Mouse (Mus musculus) intestine, embryonic 14.5 days (tissue): ENCODE data around the gene Ncbp1. TPM values are rescaled to one million over a fixed set of nuclear protein-coding genes. Genes with fewer than 3 reads are reported as not detected.
A peak's percentile ranks its signal among the peaks of the same experiment; 100 is the strongest.
"Not testable (repeated sequence)": the region's sequence is repeated elsewhere in the genome, so short reads cannot be mapped to it uniquely, and the experiment has no call there.

Experiments used
- ATAC-seq: fragments of 200-750 bp; cut with Nextera tagmentation; replicated peaks from 2 replicates; pipeline ENCODE4 v1.8.0; 2017; ENCODE audit warnings: low read depth, moderate number of reproducible peaks, moderate TSS enrichment, moderate library complexity; ENCODE audit not compliant: low FRiP score, low TSS enrichment
- DNase-seq: peaks from one replicate; pipeline ENCODE4 v3.0.0-alpha.2; 2018; ENCODE audit warnings: low spot score
- H3K27ac ChIP-seq: fragments of 300-500 bp; sonication (generic); 2 replicates; pipeline ENCODE4 v1.5.1; 2014; ENCODE audit warnings: low read depth, mild to moderate bottlenecking, control low read depth
- H3K27me3 ChIP-seq: fragments of 300-500 bp; sonication (generic); replicated peaks from 2 replicates; pipeline ENCODE4 v1.6.1; 2014; ENCODE audit warnings: low read length, control low read depth; ENCODE audit not compliant: control insufficient read depth, insufficient read depth
- H3K36me3 ChIP-seq: fragments of 300-500 bp; sonication (generic); 2 replicates; pipeline ENCODE4 v1.6.1; 2014; ENCODE audit warnings: low read length, control low read depth; ENCODE audit not compliant: control insufficient read depth, insufficient read depth
- H3K4me1 ChIP-seq: fragments of 300-500 bp; sonication (generic); replicated peaks from 2 replicates; pipeline ENCODE4 v1.6.1; 2014; ENCODE audit warnings: low read length, control low read depth, mixed read lengths; ENCODE audit not compliant: control insufficient read depth, insufficient read depth
- H3K4me2 ChIP-seq: fragments of 300-500 bp; sonication (generic); 2 replicates; pipeline ENCODE4 v1.6.1; 2014; ENCODE audit warnings: low read length
- H3K4me3 ChIP-seq: fragments of 300-500 bp; sonication (generic); 2 replicates; pipeline ENCODE4 v1.5.1; 2014; ENCODE audit warnings: low read depth, low read length, control low read depth, mixed read lengths
- H3K9ac ChIP-seq: fragments of 300-500 bp; sonication (generic); 2 replicates; pipeline ENCODE4 v1.6.1; 2014; ENCODE audit warnings: mild to moderate bottlenecking, low read length
- H3K9me3 ChIP-seq: fragments of 300-500 bp; sonication (generic); 2 replicates; pipeline ENCODE4 v1.6.1; 2016; ENCODE audit warnings: low read length, control low read depth; ENCODE audit not compliant: control insufficient read depth
- WGBS: fragments of 180-500 bp; shearing (Covaris S2); extraction: QIAGEN DNeasy Blood & Tissue Kit; methylation state at CpG from one replicate; pipeline ENCODE4 v1.1.7; 2014; 5-methylcytosine and 5-hydroxymethylcytosine counted together
- polyA plus RNA-seq: library from polyadenylated mRNA; unstranded; fragments of >200 nt; fragmentation: Nextera tagmentation; extraction: Ambion mirVana; gene quantifications from 2 replicates; pipeline ENCODE4 v1.2.1, GENCODE M21; 2014

Gene Ncbp1
- polyA plus RNA-seq, 1 experiment from 2014 or later = 77.6 TPM

- ATAC-seq (no peak), DNase-seq (no peak)
- H3K27ac ChIP-seq = no peak overlapping the region
- peaks cover 80% of the 10 kb centered on the region for H3K36me3 ChIP-seq
- H3K9ac ChIP-seq = no peak overlapping the region
- 46% methylated on average over 6 of the region's 6 CpGs for WGBS
- no peaks in the 10 kb centered on the region for H3K9me3 ChIP-seq
- no peaks in the 10 kb centered on the region for H3K27me3 ChIP-seq
- no peak overlapping the region for H3K4me2 ChIP-seq
- no peak overlapping the region for H3K4me3 ChIP-seq
- H3K4me1 ChIP-seq = no peaks in the 10 kb centered on the region
These were observed 42.8 kb downstream of the Ncbp1 start for GRCm38 (mm10) chr4:46181168-46181567.

GRCm38 (mm10) chr4:46182181-46182580 lies 43.8 kb downstream of the Ncbp1 start:
- peaks cover 76% of the 10 kb centered on the region for H3K36me3 ChIP-seq
- no peaks in the 10 kb centered on the region for H3K9me3 ChIP-seq
- H3K4me2 ChIP-seq = no peak overlapping the region
- DNase-seq (no peak), ATAC-seq (no peak)
- 84% methylated on average over 7 of the region's 7 CpGs for WGBS
- H3K9ac ChIP-seq = no peak overlapping the region
- no peaks in the 10 kb centered on the region for H3K27me3 ChIP-seq
- H3K4me3 ChIP-seq = no peak overlapping the region
- no peaks in the 10 kb centered on the region for H3K4me1 ChIP-seq
- no peak overlapping the region for H3K27ac ChIP-seq

GRCm38 (mm10) chr4:46185423-46185822 lies 47.0 kb downstream of the Ncbp1 start:
- Histone ChIP-seq H3K27me3 (no peaks in the 10 kb centered on the region), H3K36me3 (peaks cover 82% of the 10 kb centered on the region), H3K9ac (no peak overlapping the region), H3K4me3 (no peak overlapping the region), H3K4me1 (no peaks in the 10 kb centered on the region), H3K9me3 (no peaks in the 10 kb centered on the region), H3K4me2 (no peak overlapping the region), H3K27ac (no peak overlapping the region)
- WGBS = 58% methylated on average over 8 of the region's 8 CpGs
- ATAC-seq = no peak
- DNase-seq = no peak

GRCm38 (mm10) chr4:46185890-46186289 lies 47.5 kb downstream of the Ncbp1 start:
- Histone ChIP-seq H3K9me3 (no peaks in the 10 kb centered on the region), H3K4me2 (no peak overlapping the region), H3K4me3 (no peak overlapping the region), H3K27me3 (no peaks in the 10 kb centered on the region), H3K36me3 (peaks cover 82% of the 10 kb centered on the region), H3K4me1 (no peaks in the 10 kb centered on the region), H3K27ac (no peak overlapping the region), H3K9ac (no peak overlapping the region)
- 75% methylated on average over 9 of the region's 9 CpGs for WGBS
- DNase-seq (no peak), ATAC-seq (no peak)

GRCm38 (mm10) chr4:46186466-46186865 lies 48.1 kb downstream of the Ncbp1 start:
- DNase-seq (no peak), ATAC-seq (no peak)
- WGBS = 85% methylated on average over 3 of the region's 3 CpGs
- Histone ChIP-seq H3K9me3 (no peaks in the 10 kb centered on the region), H3K9ac (no peak overlapping the region), H3K27ac (no peak overlapping the region), H3K36me3 (peaks cover 82% of the 10 kb centered on the region), H3K4me3 (no peak overlapping the region), H3K4me1 (no peaks in the 10 kb centered on the region), H3K4me2 (no peak overlapping the region), H3K27me3 (no peaks in the 10 kb centered on the region)

- Histone ChIP-seq H3K36me3 (peaks cover 40% of the 10 kb centered on the region), H3K4me1 (peaks cover 16% of the 10 kb centered on the region)
- not testable (repeated sequence) for H3K27me3 ChIP-seq, ATAC-seq, H3K4me3 ChIP-seq, H3K27ac ChIP-seq, H3K9ac ChIP-seq, H3K9me3 ChIP-seq, H3K4me2 ChIP-seq, DNase-seq
These were observed 53.6 kb downstream of the Ncbp1 start for GRCm38 (mm10) chr4:46192011-46192410.

GRCm38 (mm10) chr4:46195781-46196487 lies 57.5 kb downstream of the Ncbp1 start, which contains the start of gene Xpa:
Gene Xpa, minus strand, starts transcription at chr4:46196311.
- DNase-seq = peak; percentile 96
- peak within 1 kb of the TSS; percentile 79 for H3K27ac ChIP-seq
- H3K9me3 ChIP-seq = no peaks in the 10 kb centered on the region
- peaks cover 7% of the 10 kb centered on the region for H3K36me3 ChIP-seq
- ATAC-seq = peak; percentile 93
- H3K27me3 ChIP-seq = no peaks in the 10 kb centered on the region
- H3K4me2 ChIP-seq = peak within 1 kb of the TSS; percentile 85
- peak within 1 kb of the TSS; percentile 73 for H3K4me3 ChIP-seq
- peak within 1 kb of the TSS; percentile 85 for H3K9ac ChIP-seq
- H3K4me1 ChIP-seq = peaks cover 16% of the 10 kb centered on the region
- WGBS = under 1% methylated on average over 70 of the region's 70 CpGs

- 42% methylated on average over 6 of the region's 6 CpGs for WGBS
- H3K4me1 ChIP-seq = peaks cover 16% of the 10 kb centered on the region
- DNase-seq (no peak), ATAC-seq (peak; percentile 30; the same call in 1 of the 2 replicates)
- H3K27me3 ChIP-seq = peaks cover 1% of the 10 kb centered on the region; the same call in 1 of the 2 replicates
- peak overlapping the region; percentile 85 for H3K9ac ChIP-seq
- peak overlapping the region; percentile 73 for H3K4me3 ChIP-seq
- peak overlapping the region; percentile 85 for H3K4me2 ChIP-seq
- H3K36me3 ChIP-seq = peaks cover 1% of the 10 kb centered on the region; the same call in 1 of the 2 replicates
- H3K9me3 ChIP-seq = no peaks in the 10 kb centered on the region
- 0 out of 2 replicates have a peak overlapping the region, but pooled peaks have one; percentile 79 for H3K27ac ChIP-seq
These were observed 58.1 kb downstream of the Ncbp1 start for GRCm38 (mm10) chr4:46196513-46196912.

GRCm38 (mm10) chr4:46198064-46198463 lies 59.7 kb downstream of the Ncbp1 start:
- Histone ChIP-seq H3K27me3 (peaks cover 14% of the 10 kb centered on the region; the same call in 1 of the 2 replicates), H3K4me1 (peaks cover 20% of the 10 kb centered on the region), H3K9ac (no peak overlapping the region), H3K27ac (no peak overlapping the region), H3K4me3 (no peak overlapping the region), H3K36me3 (no peaks in the 10 kb centered on the region), H3K9me3 (no peaks in the 10 kb centered on the region), H3K4me2 (no peak overlapping the region)
- ATAC-seq = no peak
- 68% methylated on average over 5 of the region's 5 CpGs for WGBS
- DNase-seq = no peak
